Mouse (Mus musculus) skeletal muscle tissue, adult 2 months (tissue): ENCODE measurements around the gene Lrrc73.

Source experiments
- DNase-seq: peaks from one replicate; pipeline ENCODE4 v3.0.0-alpha.2; 2012; ENCODE audit warnings: low read depth, low spot score

Gene Lrrc73

GRCm38 (mm10) chr17:46262201-46262694 lies 8.9 kb downstream of the Lrrc73 start:
- no peak for DNase-seq

- no peak for DNase-seq
Observed at GRCm38 (mm10) chr17:46265502-46265901, 12.2 kb downstream of the Lrrc73 start.

- peak; percentile 78 for DNase-seq
Observed at GRCm38 (mm10) chr17:46265918-46266618, 12.7 kb downstream of the Lrrc73 start.

DNA sequence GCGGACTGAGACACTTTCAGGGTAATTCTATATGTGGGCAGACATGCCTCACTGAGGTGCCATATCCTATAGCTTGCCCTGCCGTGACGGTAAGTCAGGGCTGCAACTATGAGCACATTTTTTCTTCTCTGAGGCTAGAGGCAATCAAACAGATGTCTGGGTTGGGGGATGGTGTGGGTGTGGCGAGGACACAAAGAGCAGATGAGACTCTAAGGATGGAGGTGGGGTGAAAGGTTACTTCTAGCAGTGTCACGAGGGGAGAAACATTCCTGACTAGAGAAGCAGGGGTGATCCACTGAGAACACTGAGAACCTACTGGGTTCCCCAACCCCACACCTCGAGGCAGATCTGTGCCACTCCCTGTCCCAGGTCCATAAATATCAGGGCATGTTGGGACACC lies 13.7 kb downstream of the Lrrc73 start:
- no peak for DNase-seq

GRCm38 (mm10) chr17:46267511-46267910 lies 14.2 kb downstream of the Lrrc73 start:
- DNase-seq, result no peak

DNA sequence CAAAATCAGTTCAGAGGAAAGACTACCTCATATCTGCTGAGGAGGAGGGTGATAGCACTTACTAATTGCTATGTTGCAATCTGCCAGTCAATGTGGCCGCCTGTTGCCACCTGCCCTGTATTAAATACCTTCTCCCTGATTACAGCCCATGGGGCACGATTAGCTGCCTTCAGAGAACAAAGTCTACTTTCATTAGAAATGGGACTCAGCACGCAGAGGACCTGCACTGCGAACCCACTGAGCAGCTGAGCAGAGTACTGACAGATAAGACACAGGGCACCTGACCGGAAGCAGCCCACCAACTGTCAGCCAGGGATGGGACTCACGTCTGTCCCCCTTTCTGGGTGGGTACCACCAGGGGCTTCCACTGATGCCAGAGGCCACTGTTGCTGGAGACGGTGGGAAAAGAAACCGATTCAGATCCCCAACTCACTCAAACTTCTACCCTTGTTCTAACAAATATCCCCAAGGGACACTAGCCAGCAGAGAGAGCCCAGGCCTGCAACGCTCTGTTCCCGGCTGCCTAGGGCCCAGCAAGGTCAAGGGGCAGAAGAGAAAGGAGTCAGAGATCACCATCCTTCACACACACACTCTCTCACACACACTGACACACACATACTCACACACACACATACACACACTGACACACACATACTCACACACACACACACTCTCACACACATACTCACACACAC lies 14.8 kb downstream of the Lrrc73 start:
- DNase-seq, result no peak

DNA sequence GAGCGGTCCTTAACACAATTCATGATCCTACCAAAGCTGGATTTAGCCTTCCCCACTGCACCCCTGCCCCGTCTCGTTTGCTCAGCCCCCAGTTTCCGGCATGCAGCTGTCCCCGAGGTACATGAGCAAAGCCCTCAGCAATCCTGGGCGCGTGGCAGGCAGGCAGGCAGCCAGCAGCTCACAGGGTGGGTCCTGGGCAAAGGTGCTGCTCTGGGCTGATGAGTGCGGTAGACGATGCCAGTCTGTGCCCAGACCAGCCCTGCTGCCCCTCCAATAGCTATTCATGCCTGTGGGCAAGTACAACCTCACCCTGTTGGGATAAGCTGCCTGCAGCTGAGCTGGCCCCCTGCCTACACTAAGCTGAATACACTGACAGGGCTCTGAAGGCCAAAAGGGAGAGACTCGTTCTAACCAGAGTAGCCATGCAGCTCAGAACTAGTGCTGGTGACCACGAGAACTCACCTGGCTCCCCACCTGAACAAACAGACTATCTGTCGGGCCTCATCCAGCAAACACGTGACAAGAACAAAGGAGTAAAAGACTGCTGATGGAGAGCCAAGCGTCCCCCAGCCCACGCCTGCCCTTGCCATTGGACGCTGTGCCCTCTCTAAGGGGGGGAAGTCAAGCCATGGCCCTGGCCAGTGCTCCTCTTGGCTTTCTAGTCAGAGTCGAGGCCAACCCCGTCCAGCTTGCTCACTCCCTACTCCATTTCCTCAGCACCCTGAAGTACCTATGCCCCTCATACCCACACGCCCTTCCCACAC lies 16.6 kb downstream of the Lrrc73 start:
- DNase-seq, result peak; percentile 41

DNA sequence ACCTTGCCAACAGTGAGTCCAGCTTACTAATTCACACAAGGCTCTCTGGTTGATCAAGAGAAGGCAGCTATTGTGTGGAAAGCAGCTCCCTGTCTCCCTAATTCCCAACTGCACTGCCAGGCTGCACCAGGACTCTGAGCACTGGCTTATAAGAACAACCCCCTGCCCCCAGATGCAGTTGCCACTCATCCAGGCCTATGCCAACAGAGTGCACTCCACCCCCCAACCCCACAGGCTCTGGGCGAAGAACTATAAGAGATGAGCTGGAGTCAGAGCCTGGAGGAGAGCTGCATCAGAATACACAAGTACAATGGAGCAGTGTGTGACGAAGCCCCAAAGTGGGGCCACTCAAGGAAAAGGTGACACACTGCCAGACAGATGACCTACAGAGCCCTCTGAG lies 18.7 kb downstream of the Lrrc73 start:
- DNase-seq, result no peak

- no peak for DNase-seq
Observed at GRCm38 (mm10) chr17:46272675-46273074, 19.3 kb downstream of the Lrrc73 start.

- peak; percentile 42 for DNase-seq
Observed at GRCm38 (mm10) chr17:46273803-46274236, 20.5 kb downstream of the Lrrc73 start.

DNA sequence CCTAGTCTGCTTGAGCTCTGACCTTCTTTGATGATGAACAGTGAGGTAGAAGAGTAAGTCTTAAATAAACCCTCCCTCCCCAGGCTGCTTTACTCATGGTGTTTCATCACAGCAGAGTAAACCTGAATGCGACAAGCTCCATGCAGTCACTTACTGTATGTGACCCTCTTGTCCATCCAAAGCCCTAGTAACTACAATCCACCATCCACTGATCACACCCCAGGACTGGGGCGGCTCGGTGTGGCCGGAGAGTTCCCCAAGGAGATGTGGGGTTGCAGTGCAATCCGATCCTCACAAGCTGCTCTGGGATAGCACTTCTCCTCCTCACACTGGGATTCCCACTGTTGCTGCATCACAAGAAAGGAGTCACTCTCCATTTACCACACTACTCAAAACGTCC lies 21.1 kb downstream of the Lrrc73 start:
- no peak for DNase-seq

- DNase-seq, result no peak
Observed at GRCm38 (mm10) chr17:46275034-46275433, 21.7 kb downstream of the Lrrc73 start.

- no peak for DNase-seq
Observed at GRCm38 (mm10) chr17:46275506-46275905, 22.2 kb downstream of the Lrrc73 start.

DNA sequence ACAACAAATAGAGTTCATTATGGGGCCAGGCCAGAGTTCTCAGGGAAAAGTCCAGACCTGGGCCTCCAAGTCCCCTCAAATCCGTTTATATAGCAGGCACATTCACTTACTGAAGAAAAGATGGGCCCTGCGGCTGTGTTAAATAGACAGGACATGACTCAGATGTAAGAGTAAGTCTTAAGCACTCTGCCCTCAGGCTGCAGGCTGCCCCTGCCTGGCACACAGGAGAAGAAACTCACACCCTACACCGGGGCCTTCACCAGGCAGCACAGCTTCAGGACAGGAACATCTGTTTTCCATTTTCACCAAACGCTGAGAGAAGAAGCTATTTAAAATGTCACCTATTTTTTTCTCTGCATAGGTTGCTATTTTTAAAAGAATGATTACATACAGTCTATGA lies 24.3 kb downstream of the Lrrc73 start:
- DNase-seq, result peak; percentile 53

GRCm38 (mm10) chr17:46278011-46278765 lies 24.9 kb downstream of the Lrrc73 start:
- DNase-seq, result no peak

- peak; percentile 67 for DNase-seq
Observed at GRCm38 (mm10) chr17:46282483-46283123, 29.3 kb downstream of the Lrrc73 start, which contains the start of gene Tjap1. Tjap1 (minus strand) TSS chr17:46283026.

- DNase-seq, result no peak
Observed at GRCm38 (mm10) chr17:46283140-46283539, 29.8 kb downstream of the Lrrc73 start.

GRCm38 (mm10) chr17:46283911-46284310 lies 30.6 kb downstream of the Lrrc73 start:
- no peak for DNase-seq

GRCm38 (mm10) chr17:46284653-46285052 lies 31.3 kb downstream of the Lrrc73 start:
- no peak for DNase-seq

- DNase-seq, result no peak
Observed at GRCm38 (mm10) chr17:46285407-46285806, 32.1 kb downstream of the Lrrc73 start.

DNA sequence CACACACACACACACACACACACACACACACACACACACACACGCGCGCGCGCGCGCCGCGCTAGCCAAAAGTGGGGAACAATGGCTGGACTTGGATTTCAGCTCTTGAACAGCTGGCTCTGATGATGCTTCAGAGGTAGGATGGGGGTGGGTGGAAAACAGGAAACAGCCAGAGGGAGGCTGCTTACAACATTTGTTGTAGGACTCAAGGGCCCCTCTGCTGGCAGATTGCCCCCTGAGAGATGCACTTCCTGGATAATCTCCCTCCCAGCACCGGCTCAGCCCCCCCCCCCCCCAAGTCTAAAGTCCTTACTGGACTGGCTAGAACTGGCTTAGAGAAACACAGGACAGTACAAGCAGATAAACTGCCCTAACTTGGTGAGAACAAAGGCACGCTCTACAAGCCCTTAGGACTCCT lies 34.4 kb downstream of the Lrrc73 start:
- peak; percentile 54 for DNase-seq
